Mouse (Mus musculus): ENCODE data around the gene Ust.

DNA sequence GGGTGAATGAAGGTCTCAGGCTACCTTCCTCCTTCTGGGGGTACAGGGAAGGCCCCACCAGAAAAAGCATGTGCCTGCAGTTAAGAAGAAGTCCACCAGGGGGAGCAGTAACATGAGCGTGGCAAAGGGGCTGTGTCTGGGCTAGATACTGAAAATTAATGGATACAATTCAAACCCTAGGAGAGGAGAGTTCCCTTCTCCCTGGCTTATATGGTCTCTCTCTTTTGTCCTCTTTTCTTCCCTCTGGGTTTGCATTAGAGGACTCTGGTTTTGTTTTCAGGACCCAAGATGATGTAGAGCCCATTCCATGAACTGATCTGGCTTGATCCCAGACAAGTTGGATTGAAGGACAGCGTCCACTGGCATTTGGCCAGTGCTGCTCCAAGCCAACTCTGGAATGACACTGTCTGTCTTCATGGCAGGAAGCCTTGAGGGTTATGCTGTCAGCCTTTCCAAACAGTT is 195.3 kb downstream of the Ust start:
- TF ChIP-seq EP300 (IDR thresholded peaks at IDR 0.05; ENCODE audit: low read length) (no peak), CTCF (conservative IDR thresholded peaks at IDR 0.05 in 1 of 2, IDR thresholded peaks at IDR 0.05 in 1 of 2; ENCODE audit: low read depth in 2 of 2, low read length in 2 of 2) (peak; percentile 81 to 83), UBTF (IDR thresholded peaks at IDR 0.05; ENCODE audit: low read depth, low read length) (no peak), MAX (IDR thresholded peaks at IDR 0.05; ENCODE audit: low read length) (no peak)

All from CH12.LX (cell line).